Mouse (Mus musculus) testis, adult 2 months (tissue): ENCODE measurements around the gene Arid1b. TPM values are rescaled to one million over a fixed set of nuclear protein-coding genes. Genes with fewer than 3 reads are reported as not detected.
"Not testable (repeated sequence)": the region's sequence is repeated elsewhere in the genome, so short reads cannot be mapped to it uniquely, and the experiment has no call there.

ENCODE experiments used
- H3K27ac ChIP-seq: fragments of 200-500 bp; 2 replicates; pipeline ENCODE4 v1.5.1; 2012; ENCODE audit warnings: low read depth, low read length; ENCODE audit not compliant: control insufficient read depth, insufficient read depth
- H3K27me3 ChIP-seq: fragments of 200-500 bp; 2 replicates; pipeline ENCODE4 v1.6.1; 2012; ENCODE audit warnings: mild to moderate bottlenecking, low read length, moderate library complexity; ENCODE audit not compliant: control insufficient read depth, insufficient read depth
- H3K36me3 ChIP-seq: fragments of 200-500 bp; 2 replicates; pipeline ENCODE4 v1.6.1; 2012; ENCODE audit warnings: mild to moderate bottlenecking, low read length; ENCODE audit not compliant: control insufficient read depth, insufficient read depth
- H3K4me1 ChIP-seq: fragments of 200-500 bp; 2 replicates; pipeline ENCODE4 v1.6.1; 2012; ENCODE audit warnings: low read length; ENCODE audit not compliant: control insufficient read depth, insufficient read depth
- H3K4me3 ChIP-seq: fragments of 200-500 bp; 2 replicates; pipeline ENCODE4 v1.5.1; 2012; ENCODE audit warnings: low read depth, mild to moderate bottlenecking, low read length, moderate library complexity, mixed read lengths; ENCODE audit not compliant: control insufficient read depth
- CTCF ChIP-seq: fragments of 200-500 bp; IDR thresholded peaks from 2 replicates; pipeline ENCODE4 v1.5.1; 2012; ENCODE audit warnings: low read depth, mild to moderate bottlenecking, inconsistent platforms, low read length, moderate library complexity; ENCODE audit not compliant: control insufficient read depth, insufficient read depth, insufficient replicate concordance
- POLR2A ChIP-seq: fragments of 200-500 bp; IDR thresholded peaks from 2 replicates; pipeline ENCODE4 v1.6.1; 2012; ENCODE audit warnings: low read depth, mild to moderate bottlenecking, inconsistent platforms, low read length, moderate library complexity; ENCODE audit not compliant: control insufficient read depth
- polyA plus RNA-seq: library from polyadenylated mRNA; depleted of rRNA; stranded (reverse); fragments of >200 nt; gene quantifications from 2 replicates; pipeline ENCODE4 v1.2.3, GENCODE M21; 2012

Arid1b gene
- polyA plus RNA-seq, 1 experiment = 5.2 TPM

DNA sequence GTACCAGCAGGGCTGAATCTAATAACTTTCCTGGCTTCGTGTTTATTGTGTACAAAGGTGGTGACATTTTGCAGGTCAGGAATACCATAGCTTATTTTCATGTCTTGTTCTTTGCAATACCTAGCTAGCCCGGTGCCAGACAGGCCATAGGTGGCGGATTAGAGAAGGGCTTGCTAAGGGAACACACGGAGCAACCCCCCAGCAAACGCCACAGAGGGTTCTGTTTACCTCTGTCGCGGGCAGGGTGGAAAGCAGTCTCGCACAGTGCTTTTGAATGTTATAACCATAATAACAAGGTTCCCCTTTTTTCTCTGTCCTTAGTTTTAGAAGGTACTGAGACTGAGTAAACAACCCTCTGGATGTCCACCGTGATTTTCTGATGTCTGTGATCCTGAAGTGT, 83.9 kb downstream of the Arid1b start:
- Histone ChIP-seq H3K27me3 (no peaks in the 10 kb centered on the region), H3K27ac (no peak overlapping the region), H3K4me3 (no peak overlapping the region), H3K4me1 (no peaks in the 10 kb centered on the region; the same call in none of the 2 replicates), H3K36me3 (no peaks in the 10 kb centered on the region)
- TF ChIP-seq CTCF = no peak
- TF ChIP-seq POLR2A = no peak

DNA sequence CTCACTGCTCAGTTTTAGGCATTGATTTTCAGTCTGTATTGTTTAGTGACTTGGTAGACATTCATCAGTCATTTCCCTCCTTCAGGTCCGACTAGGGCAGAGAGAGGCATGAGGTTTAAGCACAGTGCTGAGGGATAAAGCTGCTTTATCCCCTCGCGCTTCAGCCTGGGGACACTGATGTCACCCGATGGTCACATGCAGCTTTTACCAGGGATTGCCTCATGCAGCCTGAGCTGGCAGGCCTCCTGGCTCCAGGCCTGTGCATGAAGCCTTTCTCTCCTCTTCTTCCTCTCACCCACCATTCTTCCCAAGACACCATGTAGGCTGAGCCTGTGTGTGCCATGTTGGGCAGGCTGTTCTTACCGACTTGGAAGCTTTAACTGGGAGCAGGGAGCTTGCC, 84.4 kb downstream of the Arid1b start:
- Histone ChIP-seq H3K4me3 (no peak overlapping the region), H3K36me3 (no peaks in the 10 kb centered on the region), H3K27ac (no peak overlapping the region), H3K4me1 (peaks cover 2% of the 10 kb centered on the region), H3K27me3 (no peaks in the 10 kb centered on the region)
- no peak for TF ChIP-seq POLR2A
- TF ChIP-seq CTCF = no peak

- TF ChIP-seq POLR2A (no peak), CTCF (no peak)
- no peaks in the 10 kb centered on the region for H3K36me3 ChIP-seq
- no peak overlapping the region for H3K4me3 ChIP-seq
- no peak overlapping the region for H3K27ac ChIP-seq
- no peaks in the 10 kb centered on the region for H3K27me3 ChIP-seq
- H3K4me1 ChIP-seq = peaks cover 2% of the 10 kb centered on the region
These were observed 86.8 kb downstream of the Arid1b start for GRCm38 (mm10) chr17:5080884-5081419.

DNA sequence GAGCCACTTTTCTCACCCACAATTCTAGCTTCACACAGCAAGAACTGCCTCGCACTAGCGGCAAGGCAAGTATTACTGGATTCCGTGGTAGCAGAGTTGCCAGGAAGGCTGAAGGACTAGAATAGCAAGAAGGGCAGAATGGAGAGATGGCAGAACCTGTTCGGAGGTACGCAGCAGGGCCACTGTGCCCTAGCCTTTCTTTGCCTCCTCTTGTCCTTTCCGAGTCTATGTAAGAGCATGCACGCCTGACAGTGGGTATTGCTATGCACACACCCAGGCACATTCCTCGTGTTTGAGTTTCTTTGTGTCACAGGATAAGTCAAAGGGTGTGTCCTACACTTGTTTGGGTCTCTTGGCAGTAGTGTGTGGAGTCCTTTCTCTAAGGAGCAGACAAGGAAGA, 88.1 kb downstream of the Arid1b start:
- peaks cover 2% of the 10 kb centered on the region for H3K4me1 ChIP-seq
- no peak overlapping the region for H3K27ac ChIP-seq
- TF ChIP-seq POLR2A (no peak), CTCF (no peak)

DNA sequence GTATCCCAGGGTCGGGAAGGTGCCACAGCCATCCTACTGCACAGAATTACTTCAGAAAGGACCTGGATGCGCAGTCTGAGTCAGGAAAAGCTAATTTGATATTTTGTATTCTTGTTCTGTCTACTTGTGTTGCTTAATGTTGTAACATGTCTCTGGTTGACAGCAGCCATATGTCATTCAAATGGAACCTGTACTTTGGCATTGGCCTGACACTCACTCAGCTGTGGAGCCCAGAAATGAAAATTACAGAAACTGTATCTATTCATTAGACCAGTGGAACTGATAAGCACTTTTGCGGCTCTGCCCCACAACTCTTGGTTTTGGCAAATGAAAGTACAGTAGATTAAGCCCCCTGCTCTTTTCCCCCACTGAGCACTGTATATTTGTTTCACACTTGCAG, 89.4 kb downstream of the Arid1b start:
- Histone ChIP-seq H3K27me3 (no peaks in the 10 kb centered on the region), H3K27ac (no peak overlapping the region), H3K4me1 (peaks cover 2% of the 10 kb centered on the region), H3K4me3 (no peak overlapping the region), H3K36me3 (no peaks in the 10 kb centered on the region)
- TF ChIP-seq CTCF = no peak
- no peak for TF ChIP-seq POLR2A

More for the DNA sequence above, 88.1 kb downstream of the Arid1b start:
- H3K27me3 ChIP-seq = no peaks in the 10 kb centered on the region
- H3K36me3 ChIP-seq = no peaks in the 10 kb centered on the region
- no peak overlapping the region for H3K4me3 ChIP-seq

DNA sequence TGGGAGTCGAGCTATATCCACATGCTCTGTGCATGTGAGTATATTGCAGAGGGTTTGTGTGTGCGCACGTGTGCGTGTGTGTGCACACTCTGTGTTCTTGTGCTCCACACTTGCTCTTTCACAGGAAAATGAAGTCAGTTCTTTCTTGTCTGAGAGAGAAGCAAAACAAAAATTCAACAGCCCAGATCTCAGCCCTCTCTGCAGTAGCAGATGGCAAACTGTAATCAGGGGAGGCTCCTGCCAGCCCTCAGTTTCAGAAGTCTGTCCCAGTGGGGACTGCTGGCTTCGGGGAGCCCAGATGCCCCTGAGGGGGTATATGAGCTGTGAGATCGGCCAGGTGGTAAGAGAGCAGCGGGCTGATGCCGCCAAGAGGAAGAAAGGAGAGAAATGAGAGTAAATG, 90.0 kb downstream of the Arid1b start:
- peaks cover 2% of the 10 kb centered on the region for H3K4me1 ChIP-seq
- H3K27ac ChIP-seq = no peak overlapping the region
- H3K36me3 ChIP-seq = no peaks in the 10 kb centered on the region
- H3K4me3 ChIP-seq = no peak overlapping the region
- TF ChIP-seq CTCF (no peak), POLR2A (no peak)
- no peaks in the 10 kb centered on the region for H3K27me3 ChIP-seq

- H3K27ac ChIP-seq = no peak overlapping the region
- H3K36me3 ChIP-seq = no peaks in the 10 kb centered on the region
- TF ChIP-seq CTCF = no peak
- no peak for TF ChIP-seq POLR2A
- no peak overlapping the region for H3K4me3 ChIP-seq
- peaks cover 7% of the 10 kb centered on the region for H3K4me1 ChIP-seq
- H3K27me3 ChIP-seq = no peaks in the 10 kb centered on the region
These were observed 90.9 kb downstream of the Arid1b start for GRCm38 (mm10) chr17:5085004-5085403.

GRCm38 (mm10) chr17:5085942-5086341, 91.8 kb downstream of the Arid1b start:
- Histone ChIP-seq H3K27me3 (no peaks in the 10 kb centered on the region), H3K4me1 (peaks cover 7% of the 10 kb centered on the region), H3K36me3 (no peaks in the 10 kb centered on the region), H3K27ac (no peak overlapping the region), H3K4me3 (no peak overlapping the region)
- no peak for TF ChIP-seq CTCF
- no peak for TF ChIP-seq POLR2A

GRCm38 (mm10) chr17:5088241-5088640, 94.1 kb downstream of the Arid1b start:
- H3K4me1 ChIP-seq, H3K27ac ChIP-seq, H3K4me3 ChIP-seq, H3K36me3 ChIP-seq, H3K27me3 ChIP-seq: not testable (repeated sequence)
